Mouse (Mus musculus): ENCODE measurements around the gene Cchcr1. TPM values are rescaled to one million over a fixed set of nuclear protein-coding genes. Genes with fewer than 3 reads are reported as not detected.
A peak's percentile ranks its signal among the peaks of the same experiment; 100 is the strongest.

The Cchcr1 gene
- polyA plus RNA-seq, 1 experiment from 2014 or later = 11.4 TPM

GRCm38 (mm10) chr17:35490320-35490719 is 26.6 kb upstream of the Cchcr1 start:
- no peaks in the 10 kb centered on the region for H3K4me1 ChIP-seq (ENCODE audit: control insufficient read depth, insufficient read depth, low read length)
- no peak overlapping the region for H3K9ac ChIP-seq (replicated peaks; ENCODE audit: low read length)
- DNase-seq (ENCODE audit: low spot score) (no peak), ATAC-seq (replicated peaks; ENCODE audit: insufficient number of reproducible peaks, low FRiP score, low TSS enrichment, low read depth) (no peak)
- no peaks in the 10 kb centered on the region for H3K36me3 ChIP-seq (replicated peaks; ENCODE audit: control insufficient read depth, insufficient read depth, low read depth, low read length)
- no peak overlapping the region for H3K4me2 ChIP-seq (ENCODE audit: low read depth, low read length)
- H3K4me3 ChIP-seq (ENCODE audit: low read depth, low read length) = no peak overlapping the region
- 55% methylated on average over 5 of the region's 5 CpGs for WGBS
- no peak overlapping the region for H3K27ac ChIP-seq (replicated peaks; ENCODE audit: low read depth, low read length)
- no peaks in the 10 kb centered on the region; the same call in 1 of the 2 replicates for H3K27me3 ChIP-seq (ENCODE audit: control insufficient read depth, insufficient read depth, low read length)
- no peaks in the 10 kb centered on the region for H3K9me3 ChIP-seq (replicated peaks; ENCODE audit: control insufficient read depth, low read length)

- Histone ChIP-seq H3K36me3 (replicated peaks; ENCODE audit: control insufficient read depth, insufficient read depth, low read depth, low read length) (no peaks in the 10 kb centered on the region), H3K27ac (replicated peaks; ENCODE audit: low read depth, low read length) (no peak overlapping the region), H3K4me1 (ENCODE audit: control insufficient read depth, insufficient read depth, low read length) (no peaks in the 10 kb centered on the region), H3K27me3 (ENCODE audit: control insufficient read depth, insufficient read depth, low read length) (no peaks in the 10 kb centered on the region), H3K9me3 (replicated peaks; ENCODE audit: control insufficient read depth, low read length) (no peaks in the 10 kb centered on the region), H3K9ac (replicated peaks; ENCODE audit: low read length) (no peak overlapping the region), H3K4me2 (ENCODE audit: low read depth, low read length) (no peak overlapping the region), H3K4me3 (ENCODE audit: low read depth, low read length) (no peak overlapping the region)
- no peak for DNase-seq (ENCODE audit: low spot score)
- WGBS = 90% methylated on average over 7 of the region's 7 CpGs
- no peak for ATAC-seq (replicated peaks; ENCODE audit: insufficient number of reproducible peaks, low FRiP score, low TSS enrichment, low read depth)
These were observed 19.8 kb upstream of the Cchcr1 start for GRCm38 (mm10) chr17:35497124-35497523.

GRCm38 (mm10) chr17:35502226-35502625 is 14.7 kb upstream of the Cchcr1 start:
- Histone ChIP-seq H3K9me3 (replicated peaks; ENCODE audit: control insufficient read depth, low read length) (no peaks in the 10 kb centered on the region), H3K36me3 (replicated peaks; ENCODE audit: control insufficient read depth, insufficient read depth, low read depth, low read length) (no peaks in the 10 kb centered on the region), H3K4me2 (ENCODE audit: low read depth, low read length) (no peak overlapping the region), H3K9ac (replicated peaks; ENCODE audit: low read length) (peak overlapping the region; percentile 5; the same call in 1 of the 2 replicates), H3K4me1 (ENCODE audit: control insufficient read depth, insufficient read depth, low read length) (no peaks in the 10 kb centered on the region), H3K27me3 (ENCODE audit: control insufficient read depth, insufficient read depth, low read length) (peaks cover 18% of the 10 kb centered on the region), H3K27ac (replicated peaks; ENCODE audit: low read depth, low read length) (peak overlapping the region; percentile 25; the same call in 1 of the 2 replicates), H3K4me3 (ENCODE audit: low read depth, low read length) (no peak overlapping the region)
- DNase-seq (ENCODE audit: low spot score) (peak; percentile 80), ATAC-seq (replicated peaks; ENCODE audit: insufficient number of reproducible peaks, low FRiP score, low TSS enrichment, low read depth) (peak; percentile 73; the same call in 1 of the 2 replicates)
- 2% methylated on average over 6 of the region's 6 CpGs for WGBS

GRCm38 (mm10) chr17:35502762-35503161 is 14.1 kb upstream of the Cchcr1 start:
- H3K27me3 ChIP-seq (ENCODE audit: control insufficient read depth, insufficient read depth, low read length) = peaks cover 22% of the 10 kb centered on the region
- H3K36me3 ChIP-seq (replicated peaks; ENCODE audit: control insufficient read depth, insufficient read depth, low read depth, low read length) = no peaks in the 10 kb centered on the region
- 40% methylated on average over 5 of the region's 5 CpGs for WGBS
- no peak for ATAC-seq (replicated peaks; ENCODE audit: insufficient number of reproducible peaks, low FRiP score, low TSS enrichment, low read depth)
- no peak overlapping the region for H3K4me2 ChIP-seq (ENCODE audit: low read depth, low read length)
- H3K9ac ChIP-seq (replicated peaks; ENCODE audit: low read length) = 0 out of 2 replicates have a peak overlapping the region, but pooled peaks have one; percentile 5
- peak overlapping the region; percentile 25; the same call in 1 of the 2 replicates for H3K27ac ChIP-seq (replicated peaks; ENCODE audit: low read depth, low read length)
- H3K4me3 ChIP-seq (ENCODE audit: low read depth, low read length) = no peak overlapping the region
- H3K9me3 ChIP-seq (replicated peaks; ENCODE audit: control insufficient read depth, low read length) = no peaks in the 10 kb centered on the region
- DNase-seq (ENCODE audit: low spot score) = no peak
- H3K4me1 ChIP-seq (ENCODE audit: control insufficient read depth, insufficient read depth, low read length) = no peaks in the 10 kb centered on the region

GRCm38 (mm10) chr17:35503849-35504248 is 13.1 kb upstream of the Cchcr1 start:
- H3K27me3 ChIP-seq (ENCODE audit: control insufficient read depth, insufficient read depth, low read length) = peaks cover 26% of the 10 kb centered on the region
- H3K9me3 ChIP-seq (replicated peaks; ENCODE audit: control insufficient read depth, low read length) = no peaks in the 10 kb centered on the region
- no peak overlapping the region for H3K4me3 ChIP-seq (ENCODE audit: low read depth, low read length)
- H3K36me3 ChIP-seq (replicated peaks; ENCODE audit: control insufficient read depth, insufficient read depth, low read depth, low read length) = no peaks in the 10 kb centered on the region
- no peak overlapping the region for H3K27ac ChIP-seq (replicated peaks; ENCODE audit: low read depth, low read length)
- no peak for ATAC-seq (replicated peaks; ENCODE audit: insufficient number of reproducible peaks, low FRiP score, low TSS enrichment, low read depth)
- DNase-seq (ENCODE audit: low spot score) = no peak
- no peak overlapping the region for H3K4me2 ChIP-seq (ENCODE audit: low read depth, low read length)
- no peak overlapping the region for H3K9ac ChIP-seq (replicated peaks; ENCODE audit: low read length)
- WGBS = 19% methylated on average over 5 of the region's 5 CpGs
- no peaks in the 10 kb centered on the region for H3K4me1 ChIP-seq (ENCODE audit: control insufficient read depth, insufficient read depth, low read length)

GRCm38 (mm10) chr17:35504628-35505481 is 12.0 kb upstream of the Cchcr1 start:
- Histone ChIP-seq H3K27me3 (ENCODE audit: control insufficient read depth, insufficient read depth, low read length) (peaks cover 26% of the 10 kb centered on the region), H3K4me1 (ENCODE audit: control insufficient read depth, insufficient read depth, low read length) (no peaks in the 10 kb centered on the region), H3K36me3 (replicated peaks; ENCODE audit: control insufficient read depth, insufficient read depth, low read depth, low read length) (no peaks in the 10 kb centered on the region), H3K4me3 (ENCODE audit: low read depth, low read length) (no peak overlapping the region), H3K27ac (replicated peaks; ENCODE audit: low read depth, low read length) (no peak overlapping the region), H3K9ac (replicated peaks; ENCODE audit: low read length) (no peak overlapping the region), H3K9me3 (replicated peaks; ENCODE audit: control insufficient read depth, low read length) (no peaks in the 10 kb centered on the region), H3K4me2 (ENCODE audit: low read depth, low read length) (no peak overlapping the region)
- ATAC-seq (replicated peaks; ENCODE audit: insufficient number of reproducible peaks, low FRiP score, low TSS enrichment, low read depth) (no peak), DNase-seq (ENCODE audit: low spot score) (no peak)
- 9% methylated on average over 8 of the region's 8 CpGs for WGBS

- ATAC-seq (replicated peaks; ENCODE audit: insufficient number of reproducible peaks, low FRiP score, low TSS enrichment, low read depth) (no peak), DNase-seq (ENCODE audit: low spot score) (no peak)
- Histone ChIP-seq H3K4me3 (ENCODE audit: low read depth, low read length) (no peak within 1 kb of the TSS), H3K36me3 (replicated peaks; ENCODE audit: control insufficient read depth, insufficient read depth, low read depth, low read length) (no peaks in the 10 kb centered on the region), H3K27ac (replicated peaks; ENCODE audit: low read depth, low read length) (no peak within 1 kb of the TSS), H3K27me3 (ENCODE audit: control insufficient read depth, insufficient read depth, low read length) (peaks cover 26% of the 10 kb centered on the region), H3K4me2 (ENCODE audit: low read depth, low read length) (no peak within 1 kb of the TSS), H3K4me1 (ENCODE audit: control insufficient read depth, insufficient read depth, low read length) (no peaks in the 10 kb centered on the region), H3K9me3 (replicated peaks; ENCODE audit: control insufficient read depth, low read length) (no peaks in the 10 kb centered on the region), H3K9ac (replicated peaks; ENCODE audit: low read length) (no peak within 1 kb of the TSS)
- WGBS = 17% methylated on average over 13 of the region's 13 CpGs
These were observed 11.1 kb upstream of the Cchcr1 start, which contains the start of gene Pou5f1 for GRCm38 (mm10) chr17:35505776-35506175. Gene Pou5f1, plus strand, starts transcription at chr17:35506018.

- H3K4me1 ChIP-seq (ENCODE audit: control insufficient read depth, insufficient read depth, low read length) = no peaks in the 10 kb centered on the region
- no peak overlapping the region for H3K4me3 ChIP-seq (ENCODE audit: low read depth, low read length)
- H3K27me3 ChIP-seq (ENCODE audit: control insufficient read depth, insufficient read depth, low read length) = peaks cover 26% of the 10 kb centered on the region
- DNase-seq (ENCODE audit: low spot score) (no peak), ATAC-seq (replicated peaks; ENCODE audit: insufficient number of reproducible peaks, low FRiP score, low TSS enrichment, low read depth) (no peak)
- H3K36me3 ChIP-seq (replicated peaks; ENCODE audit: control insufficient read depth, insufficient read depth, low read depth, low read length) = no peaks in the 10 kb centered on the region
- no peak overlapping the region for H3K4me2 ChIP-seq (ENCODE audit: low read depth, low read length)
- H3K9ac ChIP-seq (replicated peaks; ENCODE audit: low read length) = no peak overlapping the region
- WGBS = 8% methylated on average over 10 of the region's 10 CpGs
- no peaks in the 10 kb centered on the region for H3K9me3 ChIP-seq (replicated peaks; ENCODE audit: control insufficient read depth, low read length)
- H3K27ac ChIP-seq (replicated peaks; ENCODE audit: low read depth, low read length) = no peak overlapping the region
These were observed 10.0 kb upstream of the Cchcr1 start for GRCm38 (mm10) chr17:35506881-35507280.

Measured in embryonic facial prominence, embryonic 11.5 days (tissue).